Mouse (Mus musculus): Measurements from ENCODE around the gene Tkt. TPM values are rescaled to one million over a fixed set of nuclear protein-coding genes. Genes with fewer than 3 reads are reported as not detected.

Gene Tkt
- polyA plus RNA-seq (2021) = 543 TPM

DNA sequence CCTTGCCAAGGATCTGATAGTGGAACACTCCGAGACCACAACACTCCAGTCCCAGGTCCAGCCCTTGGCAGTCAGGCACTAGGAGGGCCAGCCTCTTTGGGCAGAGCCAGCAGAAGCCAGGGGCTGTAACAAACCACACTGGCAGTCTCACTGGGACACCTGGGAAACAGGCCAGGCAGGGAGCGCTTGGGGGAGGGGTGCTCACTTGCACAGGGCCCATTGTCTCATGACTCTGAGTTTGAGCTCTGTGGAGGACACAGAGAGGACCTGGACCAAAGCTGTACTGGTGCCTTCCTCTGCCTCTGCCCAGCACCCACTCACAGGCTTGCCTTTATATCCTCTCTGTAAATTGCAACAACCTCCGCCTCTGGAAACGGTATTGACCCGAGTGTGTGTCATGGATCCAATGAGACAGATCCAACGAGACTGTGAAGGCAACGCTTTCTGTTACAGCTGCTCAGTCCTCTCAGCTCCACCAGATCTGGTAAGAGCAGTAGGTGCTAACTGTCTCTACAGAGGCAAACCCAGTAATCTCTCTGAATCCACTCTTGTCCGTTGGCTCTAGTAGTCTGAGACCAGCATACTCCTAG is at the start of gene Tkt:
Gene Tkt (plus strand): TSS at position 229 of the 590 bp plus-strand sequence.
- ChIA-PET POLR2A (interaction anchor here (1.6 to 2.7 kb wide), 2 partner anchors 11 to 26 kb away, joined by 6 to 9 read pairs; no protein-coding TSS in a partner anchor), CTCF (interaction anchor here (1.9 kb wide), 1 partner anchor 13 kb away, joined by 6 read pairs; no protein-coding TSS in a partner anchor)
- in situ Hi-C loops (cut with MboI; ENCODE audit: low pct_unique_long_range_greater_than_20kb) = no loop called here
- DNase-seq (ENCODE audit: low read depth, low spot score) (no peak), ATAC-seq (peak; percentile 10)
- no peaks in the 10 kb centered on the region for H3K27me3 ChIP-seq
- no peak for TF ChIP-seq CTCF (IDR thresholded peaks at IDR 0.05)

DNA sequence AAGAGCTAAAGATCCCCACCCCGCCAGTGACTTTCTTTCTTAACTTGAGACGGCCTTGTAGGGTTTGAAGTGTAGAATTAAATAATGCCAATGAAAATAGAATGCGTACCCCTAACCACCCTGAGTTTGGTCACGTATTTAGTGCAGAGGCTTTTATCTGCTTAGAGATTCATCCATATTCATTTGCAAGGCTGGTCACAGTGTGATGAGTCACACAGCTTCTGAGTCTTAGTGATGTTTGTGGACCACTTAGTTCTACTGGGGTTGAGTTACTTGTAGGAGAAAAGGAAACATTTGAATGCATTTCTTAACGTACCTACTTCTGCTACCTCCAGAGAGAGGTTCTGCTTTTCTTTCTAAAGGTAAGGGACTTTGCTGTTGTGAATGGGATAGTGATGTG is 43.2 kb upstream of the Tkt start:
- in situ Hi-C loops (cut with MboI; ENCODE audit: low pct_unique_long_range_greater_than_20kb) = no loop called here
- TF ChIP-seq CTCF (IDR thresholded peaks at IDR 0.05) = no peak
- no peak for ATAC-seq
- POLR2A ChIA-PET = no interaction called here
- no peak for DNase-seq (ENCODE audit: low read depth, low spot score)
- CTCF ChIA-PET = no interaction called here
- no peaks in the 10 kb centered on the region for H3K27me3 ChIP-seq

DNA sequence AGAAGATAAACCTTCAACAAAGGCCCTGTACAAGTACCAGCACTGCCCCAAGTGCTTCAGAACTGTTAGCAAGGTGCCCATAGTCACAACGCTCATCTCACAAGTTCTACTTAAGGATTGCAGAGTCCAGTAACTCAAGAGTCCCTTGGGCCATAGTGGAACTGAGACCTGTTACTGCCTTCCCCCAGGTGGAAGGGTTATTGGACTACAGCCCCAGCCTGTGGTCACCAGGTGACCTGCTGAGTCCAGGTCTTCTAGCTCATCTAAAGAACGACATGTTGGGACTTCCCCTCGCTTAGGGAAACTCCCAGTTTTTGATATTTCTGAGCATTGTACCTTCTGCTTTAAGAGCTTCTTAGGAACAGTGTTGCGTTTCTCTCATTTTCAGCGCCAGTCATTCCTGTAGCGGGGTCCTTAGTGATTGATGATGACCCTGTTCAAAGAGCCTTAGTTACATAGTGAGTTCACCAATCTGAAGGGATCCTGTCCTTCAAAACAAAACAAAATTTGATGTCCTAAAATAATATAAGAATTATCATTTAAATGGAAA is 37.9 kb upstream of the Tkt start:
- no peak for TF ChIP-seq CTCF (IDR thresholded peaks at IDR 0.05)
- in situ Hi-C loops (cut with MboI; ENCODE audit: low pct_unique_long_range_greater_than_20kb) = no loop called here
- ATAC-seq (no peak), DNase-seq (ENCODE audit: low read depth, low spot score) (no peak)
- H3K27me3 ChIP-seq = no peaks in the 10 kb centered on the region
- ChIA-PET CTCF (interaction anchor here (0.9 to 1.8 kb wide), 2 partner anchors 13 kb away, joined by 3 to 6 read pairs; no protein-coding TSS in a partner anchor), POLR2A (no interaction called here)

DNA sequence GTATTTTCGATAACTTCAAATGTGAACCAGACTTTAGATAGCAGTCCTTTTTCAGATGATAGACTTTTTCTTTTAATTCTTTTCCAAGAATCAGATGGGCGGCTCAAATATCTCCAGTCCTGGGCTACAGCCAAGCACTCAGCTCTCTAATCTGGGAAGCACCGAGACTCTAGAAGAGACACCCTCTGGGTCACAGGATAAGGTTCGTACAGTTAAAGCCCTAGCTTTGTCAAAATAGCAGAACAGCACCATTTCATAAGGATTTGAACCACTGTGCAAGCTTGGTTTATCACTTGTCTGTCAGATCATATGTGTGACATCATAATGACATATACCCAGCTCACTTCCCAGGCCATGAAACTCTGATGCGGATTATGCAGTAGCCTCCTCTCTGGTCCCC is 35.3 kb upstream of the Tkt start:
- POLR2A ChIA-PET = interaction anchor here (0.6 kb wide), 1 partner anchor 17 kb away, joined by 3 read pairs; no protein-coding TSS in a partner anchor
- no peak for TF ChIP-seq CTCF (IDR thresholded peaks at IDR 0.05)
- CTCF ChIA-PET = interaction anchor here (0.8 to 1.8 kb wide), 7 partner anchors 9 to 376 kb away, joined by 3 to 4 read pairs (median 3); no protein-coding TSS in a partner anchor
- DNase-seq (ENCODE audit: low read depth, low spot score) = no peak
- no peak for ATAC-seq
- in situ Hi-C loops (cut with MboI; ENCODE audit: low pct_unique_long_range_greater_than_20kb) = no loop called here
- no peaks in the 10 kb centered on the region for H3K27me3 ChIP-seq

DNA sequence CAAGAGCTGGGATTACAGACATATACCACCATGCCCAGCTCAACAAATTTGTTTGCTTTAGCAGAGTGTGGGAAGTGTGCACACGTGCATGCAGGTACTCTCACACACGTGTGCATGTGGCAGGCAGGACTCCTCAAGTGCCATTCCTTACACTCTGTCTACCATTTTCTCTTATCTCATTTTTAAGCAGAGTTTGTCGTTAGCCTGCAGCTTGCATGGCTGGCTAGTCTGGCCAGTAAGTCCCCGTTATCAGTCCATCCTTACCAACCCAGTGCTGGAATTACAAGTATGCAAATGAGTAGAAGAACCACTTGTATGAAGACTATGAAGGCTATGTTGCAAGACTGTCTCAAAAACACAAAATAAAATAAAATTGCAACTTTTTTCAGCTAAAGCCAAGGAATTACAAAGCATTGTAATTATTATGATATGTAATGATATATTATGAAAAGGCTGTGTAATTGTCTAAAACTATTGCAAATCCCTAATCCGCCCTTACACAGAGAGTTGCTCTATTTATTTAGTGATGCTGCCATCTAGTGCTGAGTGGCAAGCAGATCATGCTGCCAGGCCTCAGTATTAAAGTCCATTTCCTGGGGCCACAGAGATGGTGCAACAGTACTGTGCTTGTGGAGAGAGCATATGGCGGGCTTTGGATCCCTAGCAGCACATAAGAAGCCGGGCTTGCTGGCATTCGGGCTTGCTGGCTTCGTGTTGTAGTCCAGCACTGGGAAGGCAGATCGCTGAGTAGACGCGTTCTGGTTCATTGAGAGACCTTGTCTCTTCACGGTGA is 32.0 kb upstream of the Tkt start:
- DNase-seq (ENCODE audit: low read depth, low spot score) (no peak), ATAC-seq (peak; percentile 62)
- ChIA-PET CTCF (interaction anchor here (1.1 kb wide), 1 partner anchor 56 kb away, joined by 4 read pairs; no protein-coding TSS in a partner anchor), POLR2A (no interaction called here)
- TF ChIP-seq CTCF (IDR thresholded peaks at IDR 0.05) = peak; percentile 78
- no peaks in the 10 kb centered on the region for H3K27me3 ChIP-seq
- in situ Hi-C loops (cut with MboI; ENCODE audit: low pct_unique_long_range_greater_than_20kb) = no loop called here

DNA sequence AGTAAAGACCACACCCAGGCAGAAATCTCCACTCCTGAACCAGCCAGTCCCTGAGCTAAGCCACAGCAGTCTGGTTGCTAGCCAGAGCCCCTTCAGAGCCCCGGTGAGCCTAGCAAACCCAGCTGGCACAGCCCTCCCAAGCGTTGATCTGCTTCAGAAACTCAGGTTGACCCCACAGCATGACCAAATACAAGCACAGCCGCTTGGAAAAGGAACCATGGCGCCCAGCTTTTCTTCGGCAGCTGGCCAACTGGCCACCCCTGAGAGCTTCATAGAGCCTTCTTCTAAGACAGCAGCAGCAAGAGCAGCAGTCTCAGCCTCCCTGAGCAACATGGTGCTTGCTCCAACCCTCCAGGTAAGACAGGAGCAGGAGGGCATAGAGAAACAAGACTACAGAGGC is 28.8 kb upstream of the Tkt start:
- CTCF ChIA-PET = no interaction called here
- no peak for ATAC-seq
- in situ Hi-C loops (cut with MboI; ENCODE audit: low pct_unique_long_range_greater_than_20kb) = no loop called here

DNA sequence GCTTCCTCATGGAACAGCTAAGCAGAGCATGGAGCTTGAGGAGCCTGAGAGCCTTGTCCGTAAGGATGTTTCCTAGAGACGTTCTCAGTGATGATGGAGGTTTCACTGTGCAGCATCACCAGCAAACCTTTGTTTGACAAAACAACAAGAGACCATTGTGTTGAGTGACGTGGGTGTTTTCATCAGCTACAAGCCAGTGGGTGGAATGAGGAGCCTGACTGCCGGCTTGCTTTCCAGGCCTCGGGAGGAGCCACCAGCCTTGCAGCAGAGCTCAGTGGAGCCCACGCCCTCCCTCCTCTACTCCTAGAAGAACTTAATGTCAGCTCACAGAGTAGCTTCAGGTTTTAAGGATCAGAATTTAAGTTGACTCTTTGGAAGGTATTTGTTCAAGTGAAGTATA is 24.8 kb upstream of the Tkt start:
- no peak for TF ChIP-seq CTCF (IDR thresholded peaks at IDR 0.05)
- POLR2A ChIA-PET = interaction anchor here (0.5 to 0.7 kb wide), 2 partner anchors 9 to 46 kb away, joined by 3 read pairs; no protein-coding TSS in a partner anchor
- in situ Hi-C loops (cut with MboI; ENCODE audit: low pct_unique_long_range_greater_than_20kb) = no loop called here
- ATAC-seq (no peak), DNase-seq (ENCODE audit: low read depth, low spot score) (no peak)
- H3K27me3 ChIP-seq = no peaks in the 10 kb centered on the region
- CTCF ChIA-PET = interaction anchor here (1.7 kb wide), 1 partner anchor 13 kb away, joined by 6 read pairs; no protein-coding TSS in a partner anchor

More for the DNA sequence above, 28.8 kb upstream of the Tkt start:
- DNase-seq (ENCODE audit: low read depth, low spot score) = no peak
- POLR2A ChIA-PET = no interaction called here
- no peaks in the 10 kb centered on the region for H3K27me3 ChIP-seq
- no peak for TF ChIP-seq CTCF (IDR thresholded peaks at IDR 0.05)

DNA sequence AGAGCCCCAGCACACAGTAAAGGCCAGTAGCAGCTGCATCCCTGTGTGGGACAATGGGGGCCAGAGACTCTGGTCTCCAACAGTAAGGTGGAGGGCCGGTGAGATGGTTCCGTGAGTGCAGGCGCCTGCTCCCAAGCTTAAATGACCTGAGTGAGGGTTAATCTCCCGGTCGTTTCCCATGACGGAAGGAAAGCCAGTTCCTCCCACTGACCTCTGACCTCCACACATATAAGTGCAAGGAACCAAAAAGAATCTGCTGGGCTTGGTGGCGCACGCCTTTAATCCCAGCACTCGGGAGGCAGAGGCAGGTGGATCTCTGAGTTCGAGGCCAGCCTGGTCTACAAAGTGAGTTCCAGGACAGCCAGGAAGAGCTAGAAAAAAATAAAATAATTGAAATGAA is 19.8 kb upstream of the Tkt start:
- DNase-seq (ENCODE audit: low read depth, low spot score) = no peak
- no peaks in the 10 kb centered on the region for H3K27me3 ChIP-seq
- no peak for ATAC-seq
- ChIA-PET CTCF (interaction anchor here (1.5 kb wide), 1 partner anchor 8 kb away, joined by 3 read pairs; no protein-coding TSS in a partner anchor), POLR2A (no interaction called here)
- TF ChIP-seq CTCF (IDR thresholded peaks at IDR 0.05) = no peak
- in situ Hi-C loops (cut with MboI; ENCODE audit: low pct_unique_long_range_greater_than_20kb) = no loop called here

DNA sequence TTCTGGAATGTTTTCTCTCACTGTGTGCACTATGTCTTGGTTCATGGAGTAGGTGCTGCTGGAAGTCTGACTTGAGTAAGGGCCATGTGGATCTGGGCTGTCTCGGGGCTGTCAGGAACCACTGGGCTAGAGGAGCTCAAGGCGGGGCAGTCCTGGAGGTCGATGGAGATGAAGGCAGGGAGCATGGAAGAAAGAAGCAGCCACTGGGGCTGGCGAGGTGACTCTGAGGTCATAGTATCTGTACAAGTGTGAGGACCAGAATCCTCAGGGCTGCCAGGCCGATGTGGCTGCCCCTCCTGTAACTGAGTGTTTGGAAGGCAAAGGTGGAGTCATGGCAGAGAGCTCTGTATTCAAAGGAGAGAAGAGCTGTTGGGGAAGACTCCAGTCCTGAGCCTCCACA is 19.2 kb upstream of the Tkt start:
- in situ Hi-C loops (cut with MboI; ENCODE audit: low pct_unique_long_range_greater_than_20kb) = no loop called here
- no peak for TF ChIP-seq CTCF (IDR thresholded peaks at IDR 0.05)
- no peaks in the 10 kb centered on the region for H3K27me3 ChIP-seq
- POLR2A ChIA-PET = no interaction called here
- CTCF ChIA-PET = interaction anchor here (1.2 to 1.5 kb wide), 3 partner anchors 8 to 45 kb away, joined by 3 to 4 read pairs (median 3); no protein-coding TSS in a partner anchor
- no peak for ATAC-seq
- DNase-seq (ENCODE audit: low read depth, low spot score) = no peak

DNA sequence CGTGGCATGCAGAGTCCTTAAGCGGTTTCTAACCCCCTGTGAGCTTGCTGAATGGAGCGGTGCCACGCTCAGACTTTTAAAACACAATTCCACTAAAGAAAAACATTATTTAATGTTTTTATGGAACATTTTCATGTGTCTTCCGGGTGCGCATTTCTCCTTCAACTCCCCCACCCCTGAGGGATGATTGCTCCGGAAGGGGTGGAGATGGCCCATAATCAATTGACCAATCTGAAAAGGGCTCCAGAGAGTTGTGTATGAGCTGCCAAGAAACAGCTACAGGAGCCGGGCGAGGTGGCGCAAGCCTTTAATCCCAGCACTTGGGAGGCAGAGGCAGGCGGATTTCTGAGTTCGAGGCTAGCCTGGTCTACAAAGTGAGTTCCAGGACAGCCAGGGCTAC is 18.7 kb upstream of the Tkt start:
- no peak for TF ChIP-seq CTCF (IDR thresholded peaks at IDR 0.05)
- DNase-seq (ENCODE audit: low read depth, low spot score) = no peak
- no peak for ATAC-seq
- in situ Hi-C loops (cut with MboI; ENCODE audit: low pct_unique_long_range_greater_than_20kb) = no loop called here
- ChIA-PET POLR2A (interaction anchor here (0.7 kb wide), 1 partner anchor 37 kb away, joined by 4 read pairs; no protein-coding TSS in a partner anchor), CTCF (interaction anchor here (0.7 to 1.5 kb wide), 6 partner anchors 9 to 45 kb away, joined by 3 to 4 read pairs (median 3); no protein-coding TSS in a partner anchor)
- H3K27me3 ChIP-seq = no peaks in the 10 kb centered on the region

Data from Patski (cell line).